Mouse (Mus musculus) lung, adult 18-20 months (tissue): ENCODE measurements at regions not wholly inside any gene's neighbourhood (a gene's known extent, or its start where the extent isn't known, plus 50 kb on each side); places are given as distances from the start of the nearest gene placed in this dataset.

Experiments
- DNase-seq, 2 experiments: peaks; one replicate each; pipeline ENCODE4 v3.0.0; 2022; ENCODE audit warnings: mixed read lengths in 2 of 2

- no peak for DNase-seq
Measured at GRCm38 (mm10) chr9:73331066-73331465, 217.8 kb downstream of the Rsl24d1 start.

DNA sequence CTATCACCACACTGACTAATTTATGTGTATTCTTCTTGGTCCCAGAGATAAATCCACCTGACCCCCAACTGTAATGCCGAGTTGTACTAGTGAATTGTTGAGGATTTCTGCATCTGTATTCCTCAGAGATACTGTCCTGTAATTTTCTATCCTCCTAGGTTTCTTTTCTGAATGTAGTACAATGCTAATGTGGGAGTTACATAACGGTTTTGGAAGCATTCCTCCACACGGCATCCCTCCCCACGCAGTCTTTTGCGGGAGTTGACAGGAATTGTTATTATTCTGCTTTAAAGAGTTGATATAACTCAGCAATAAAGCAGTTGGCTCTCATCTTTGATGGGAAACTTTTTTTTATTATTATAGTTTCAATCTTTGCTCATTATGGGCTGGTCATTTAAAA is 222.8 kb downstream of the Rsl24d1 start:
- no peak for DNase-seq

- peak; percentile 12 to 19 for DNase-seq
Measured at GRCm38 (mm10) chr9:73337045-73337740, 224.0 kb downstream of the Rsl24d1 start.

GRCm38 (mm10) chr9:73355876-73356275 is 242.7 kb downstream of the Rsl24d1 start:
- no peak for DNase-seq

- DNase-seq: peak in 1 of 2 experiments; percentile 34
Measured at GRCm38 (mm10) chr9:73358968-73359367, 245.7 kb downstream of the Rsl24d1 start.

DNA sequence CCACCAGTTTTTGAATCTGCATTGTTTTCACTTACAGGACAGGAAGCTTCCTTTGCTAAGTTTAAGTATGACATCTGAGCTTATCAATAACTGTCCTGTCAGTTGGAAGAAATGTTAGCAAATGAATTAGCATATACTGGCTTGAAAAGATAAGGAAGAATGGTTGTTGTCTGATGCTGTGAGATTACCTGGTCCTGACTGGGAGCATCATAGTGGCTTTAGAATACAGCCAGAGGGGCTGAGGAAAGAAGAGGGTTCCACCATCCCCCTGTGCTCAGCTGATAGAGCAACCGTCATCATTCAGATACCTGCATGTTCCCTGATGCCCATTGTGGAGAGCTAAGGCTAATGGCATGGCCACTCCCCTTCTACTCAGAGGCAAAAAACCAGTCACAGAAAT is 267.5 kb downstream of the Rsl24d1 start:
- no peak for DNase-seq

DNA sequence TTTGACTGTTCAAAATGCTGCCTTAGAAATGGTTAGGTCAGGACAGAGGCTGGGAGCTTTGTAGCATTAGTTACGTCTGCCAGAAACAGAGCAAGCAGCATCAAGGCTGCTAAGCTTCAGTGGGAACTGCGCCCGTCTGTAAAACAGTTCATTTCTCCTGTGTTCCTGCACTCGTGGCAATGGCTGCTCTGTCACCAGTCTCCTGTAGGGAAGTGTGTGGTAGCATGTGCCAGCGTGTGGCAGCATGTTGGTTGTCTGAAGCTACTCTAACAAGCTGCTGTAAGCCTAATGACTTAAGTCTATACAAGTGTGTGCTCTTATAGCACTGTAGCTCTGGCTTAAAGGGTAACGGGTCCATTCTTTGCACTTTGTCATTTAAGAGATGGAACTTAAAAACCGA is 278.8 kb downstream of the Rsl24d1 start:
- no peak for DNase-seq

GRCm38 (mm10) chr9:73413367-73413930 is 300.2 kb downstream of the Rsl24d1 start:
- no peak for DNase-seq

DNA sequence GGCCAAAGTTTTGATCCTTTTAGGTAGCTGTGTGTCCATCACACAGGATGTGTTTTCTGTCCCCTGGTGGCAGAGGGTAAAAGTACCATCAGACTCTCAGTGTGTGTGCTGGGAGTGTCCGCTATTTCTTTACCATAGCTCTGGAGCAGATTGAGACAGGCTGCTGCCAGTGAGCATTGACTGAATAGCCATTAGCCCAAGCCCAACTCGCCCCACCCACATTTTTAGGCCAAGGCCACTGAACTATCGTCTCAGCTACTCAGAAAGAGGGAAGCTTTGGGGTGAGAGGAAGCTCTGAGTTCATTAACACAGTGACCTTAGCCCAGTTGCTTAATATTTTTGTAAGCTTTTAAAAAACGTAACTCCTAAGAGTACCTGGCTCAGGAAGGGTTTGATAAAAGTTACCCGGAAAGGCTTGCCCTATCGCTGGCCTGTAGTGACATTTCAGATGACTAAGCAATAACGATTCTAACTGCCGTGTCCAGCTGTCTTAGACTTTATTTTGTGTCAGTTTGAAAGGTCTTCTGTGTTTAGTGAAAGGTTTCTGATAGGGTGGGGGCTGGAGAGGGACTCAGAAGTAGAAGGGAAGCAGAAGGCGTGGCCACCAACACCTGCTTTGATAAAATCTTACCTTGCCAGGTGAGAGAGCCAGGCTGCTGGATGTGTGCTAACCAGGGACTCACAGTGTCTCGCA is 303.0 kb downstream of the Rsl24d1 start:
- no peak for DNase-seq
